Mouse (Mus musculus) hindbrain, embryonic 11.5 days (tissue): ENCODE data around the gene Spdye4b. TPM values are rescaled to one million over a fixed set of nuclear protein-coding genes. Genes with fewer than 3 reads are reported as not detected.

Experiments used
- ATAC-seq: fragments of 200-750 bp; cut with Nextera tagmentation; 2 replicates; pipeline ENCODE4 v1.8.0; 2017; ENCODE audit warnings: mild to moderate bottlenecking, moderate TSS enrichment, moderate library complexity; ENCODE audit not compliant: low FRiP score
- DNase-seq: peaks from one replicate; pipeline ENCODE4 v3.0.0-alpha.2; 2015; ENCODE audit warnings: low spot score
- H3K27ac ChIP-seq: fragments of 300-500 bp; sonication (generic); 2 replicates; pipeline ENCODE4 v1.5.1; 2014; ENCODE audit warnings: mild to moderate bottlenecking, low read depth, low read length
- H3K27me3 ChIP-seq: fragments of 300-500 bp; sonication (generic); 2 replicates; pipeline ENCODE4 v1.6.1; 2014; ENCODE audit warnings: mild to moderate bottlenecking, low read length, moderate library complexity, mixed read lengths; ENCODE audit not compliant: control insufficient read depth, insufficient read depth
- H3K36me3 ChIP-seq: fragments of 300-500 bp; sonication (generic); 2 replicates; pipeline ENCODE4 v1.6.1; 2014; ENCODE audit warnings: mild to moderate bottlenecking, low read length, moderate library complexity, mixed read lengths; ENCODE audit not compliant: control insufficient read depth, insufficient read depth
- H3K4me1 ChIP-seq: fragments of 300-500 bp; sonication (generic); replicated peaks from 2 replicates; pipeline ENCODE4 v1.6.1; 2014; ENCODE audit warnings: low read length, mixed read lengths; ENCODE audit not compliant: control insufficient read depth, insufficient read depth
- H3K4me2 ChIP-seq: fragments of 300-500 bp; sonication (generic); replicated peaks from 2 replicates; pipeline ENCODE4 v1.6.1; 2014; ENCODE audit warnings: mild to moderate bottlenecking, low read depth, low read length
- H3K4me3 ChIP-seq: fragments of 300-500 bp; sonication (generic); 2 replicates; pipeline ENCODE4 v1.5.1; 2014; ENCODE audit warnings: low read depth, low read length
- H3K9ac ChIP-seq: fragments of 300-500 bp; sonication (generic); 2 replicates; pipeline ENCODE4 v1.6.1; 2014; ENCODE audit warnings: low read depth, low read length
- H3K9me3 ChIP-seq: fragments of 300-500 bp; sonication (generic); 2 replicates; pipeline ENCODE4 v1.6.1; 2016; ENCODE audit warnings: low read length; ENCODE audit not compliant: control insufficient read depth
- WGBS: fragments of 180-500 bp; shearing (Covaris S2); extraction: QIAGEN DNeasy Blood & Tissue Kit; methylation state at CpG from one replicate; pipeline ENCODE4 v1.1.7; 2014; 5-methylcytosine and 5-hydroxymethylcytosine counted together
- polyA plus RNA-seq: library from polyadenylated mRNA; unstranded; fragments of >200 nt; fragmentation: Nextera tagmentation; extraction: Ambion mirVana; gene quantifications from 2 replicates; pipeline ENCODE4 v1.2.1, GENCODE M21; 2014

Gene Spdye4b
- polyA plus RNA-seq, 1 experiment from 2014 or later: not detected

- WGBS: 58% methylated on average over 9 of the region's 9 CpGs
These were observed 55.2 kb downstream of the Spdye4b start for GRCm38 (mm10) chr5:143236036-143236435.

GRCm38 (mm10) chr5:143244926-143245325, 64.1 kb downstream of the Spdye4b start:
- H3K27me3 ChIP-seq: no peaks in the 10 kb centered on the region
- no peaks in the 10 kb centered on the region for H3K4me1 ChIP-seq
- WGBS: 98% methylated on average over 26 of the region's 26 CpGs
- H3K9me3 ChIP-seq: no peaks in the 10 kb centered on the region
- ATAC-seq (no peak), DNase-seq (no peak)
- H3K4me2 ChIP-seq: no peak overlapping the region
- peaks cover 26% of the 10 kb centered on the region for H3K36me3 ChIP-seq
- no peak overlapping the region for H3K4me3 ChIP-seq
- no peak overlapping the region for H3K27ac ChIP-seq
- no peak overlapping the region for H3K9ac ChIP-seq

More at GRCm38 (mm10) chr5:143236036-143236435, 55.2 kb downstream of the Spdye4b start:
- DNase-seq (no peak), ATAC-seq (no peak)
- Histone ChIP-seq H3K9ac (peak overlapping the region; percentile 95; the same call in 1 of the 2 replicates), H3K4me2 (peak overlapping the region; percentile 80), H3K4me1 (no peaks in the 10 kb centered on the region), H3K27ac (no peak overlapping the region), H3K4me3 (peak overlapping the region; percentile 87), H3K27me3 (no peaks in the 10 kb centered on the region), H3K9me3 (no peaks in the 10 kb centered on the region), H3K36me3 (no peaks in the 10 kb centered on the region; the same call in 1 of the 2 replicates)

- Histone ChIP-seq H3K4me1 (peaks cover 15% of the 10 kb centered on the region), H3K4me2 (no peak overlapping the region), H3K36me3 (peaks cover 3% of the 10 kb centered on the region; the same call in 1 of the 2 replicates), H3K9me3 (no peaks in the 10 kb centered on the region), H3K27me3 (peaks cover 55% of the 10 kb centered on the region), H3K27ac (no peak overlapping the region), H3K9ac (no peak overlapping the region), H3K4me3 (no peak overlapping the region)
- DNase-seq (no peak), ATAC-seq (no peak)
- WGBS: 31% methylated on average over 6 of the region's 6 CpGs
These were observed 71.2 kb downstream of the Spdye4b start for GRCm38 (mm10) chr5:143252039-143252438.

GRCm38 (mm10) chr5:143252791-143253185, 72.0 kb downstream of the Spdye4b start:
- 9% methylated on average over 18 of the region's 18 CpGs for WGBS
- H3K9me3 ChIP-seq: no peaks in the 10 kb centered on the region
- DNase-seq: no peak

GRCm38 (mm10) chr5:143253186-143253880, 72.5 kb downstream of the Spdye4b start:
- H3K27me3 ChIP-seq: peaks cover 62% of the 10 kb centered on the region
- no peak overlapping the region; the same call in 1 of the 2 replicates for H3K9ac ChIP-seq
- DNase-seq (peak; percentile 64), ATAC-seq (0 out of 2 replicates have a peak, but pooled peaks have one; percentile 15)
- H3K4me1 ChIP-seq: peaks cover 15% of the 10 kb centered on the region
- H3K27ac ChIP-seq: no peak overlapping the region
- peak overlapping the region; percentile 70 for H3K4me2 ChIP-seq
- peaks cover 3% of the 10 kb centered on the region; the same call in 1 of the 2 replicates for H3K36me3 ChIP-seq
- H3K4me3 ChIP-seq: peak overlapping the region; percentile 35
- 1% methylated on average over 103 of the region's 103 CpGs for WGBS
- no peaks in the 10 kb centered on the region for H3K9me3 ChIP-seq

More at GRCm38 (mm10) chr5:143252791-143253185, 72.0 kb downstream of the Spdye4b start:
- H3K4me3 ChIP-seq: peak overlapping the region; percentile 35
- no peak for ATAC-seq
- peaks cover 15% of the 10 kb centered on the region for H3K4me1 ChIP-seq
- H3K27ac ChIP-seq: no peak overlapping the region
- no peak overlapping the region for H3K4me2 ChIP-seq
- no peak overlapping the region for H3K9ac ChIP-seq
- peaks cover 3% of the 10 kb centered on the region; the same call in 1 of the 2 replicates for H3K36me3 ChIP-seq
- H3K27me3 ChIP-seq: peaks cover 62% of the 10 kb centered on the region

- Histone ChIP-seq H3K4me2 (peak overlapping the region; percentile 70), H3K36me3 (0 out of 2 replicates have a peak, but pooled peaks cover 5% of the 10 kb centered on the region), H3K4me3 (peak overlapping the region; percentile 35), H3K9ac (peak overlapping the region; percentile 15; the same call in 1 of the 2 replicates), H3K4me1 (peaks cover 15% of the 10 kb centered on the region), H3K27ac (no peak overlapping the region), H3K27me3 (peaks cover 64% of the 10 kb centered on the region), H3K9me3 (no peaks in the 10 kb centered on the region)
- 0 out of 2 replicates have a peak, but pooled peaks have one; percentile 22 for ATAC-seq
- peak; percentile 69 for DNase-seq
- 4% methylated on average over 56 of the region's 81 CpGs for WGBS
These were observed 73.2 kb downstream of the Spdye4b start for GRCm38 (mm10) chr5:143253881-143254486.

Other genes with a start within 250 kb of the Spdye4b start
- 570 and 615 TPM in 2 replicates for gene Fscn1, start 220.7 kb upstream of the Spdye4b start, polyA plus RNA-seq
- gene Rnf216, start 68.0 kb upstream of the Spdye4b start, polyA plus RNA-seq: 31.1 and 49.5 TPM in 2 replicates
- gene Olfr718-ps1, start 33.4 kb upstream of the Spdye4b start, polyA plus RNA-seq: not detected in 2 replicates
- 12.7 and 17.0 TPM in 2 replicates for gene Rbak, start 242 bp upstream of the Spdye4b start, polyA plus RNA-seq
- not detected in 2 replicates for gene Spdye4a, start 45.9 kb downstream of the Spdye4b start, polyA plus RNA-seq
- 20.3 and 24.3 TPM in 2 replicates for gene Zfp12, start 54.1 kb downstream of the Spdye4b start, polyA plus RNA-seq
- gene Zfp316, start 89.0 kb downstream of the Spdye4b start, polyA plus RNA-seq: 3.4 and 3.6 TPM in 2 replicates
- gene Zfp853, start 112.6 kb downstream of the Spdye4b start, polyA plus RNA-seq: not detected in 2 replicates
- gene E130309D02Rik, start 134.3 kb downstream of the Spdye4b start, polyA plus RNA-seq: 34.1 and 42.9 TPM in 2 replicates
- gene Zdhhc4, start 148.2 kb downstream of the Spdye4b start, polyA plus RNA-seq: 75.1 and 80.2 TPM in 2 replicates
- gene Grid2ip, start 176.3 kb downstream of the Spdye4b start, polyA plus RNA-seq: 0.42 and 0.49 TPM in 2 replicates
- 189 and 202 TPM in 2 replicates for gene Kdelr2, start 222.8 kb downstream of the Spdye4b start, polyA plus RNA-seq